Mouse (Mus musculus) heart, postnatal 0 days (tissue): ENCODE data around the gene Lin7a. TPM values are rescaled to one million over a fixed set of nuclear protein-coding genes. Genes with fewer than 3 reads are reported as not detected.

ENCODE experiments used
- ATAC-seq: fragments of 200-750 bp; cut with Nextera tagmentation; 2 replicates; pipeline ENCODE4 v1.8.0; 2017; ENCODE audit warnings: low read depth, moderate number of reproducible peaks, moderate library complexity; ENCODE audit not compliant: insufficient read depth
- DNase-seq: peaks from one replicate; pipeline ENCODE4 v3.0.0-alpha.2; 2016; ENCODE audit warnings: low spot score
- H3K27ac ChIP-seq: fragments of 300-500 bp; sonication (generic); 2 replicates; pipeline ENCODE4 v1.5.1; 2014; ENCODE audit warnings: low read depth, mild to moderate bottlenecking
- H3K27me3 ChIP-seq: fragments of 300-500 bp; sonication (generic); 2 replicates; pipeline ENCODE4 v1.6.1; 2014; ENCODE audit warnings: low read length, mixed read lengths; ENCODE audit not compliant: control insufficient read depth, insufficient read depth
- H3K36me3 ChIP-seq: fragments of 300-500 bp; sonication (generic); replicated peaks from 2 replicates; pipeline ENCODE4 v1.6.1; 2014; ENCODE audit warnings: low read length, mixed read lengths; ENCODE audit not compliant: control insufficient read depth, insufficient read depth
- H3K4me1 ChIP-seq: fragments of 300-500 bp; sonication (generic); 2 replicates; pipeline ENCODE4 v1.6.1; 2014; ENCODE audit warnings: antibody characterized with exemption; ENCODE audit not compliant: control insufficient read depth, insufficient read depth
- H3K4me2 ChIP-seq: fragments of 300-500 bp; sonication (generic); 2 replicates; pipeline ENCODE4 v1.6.1; 2014; ENCODE audit warnings: low read depth, mild to moderate bottlenecking, low read length, moderate library complexity
- H3K4me3 ChIP-seq: fragments of 300-500 bp; sonication (generic); 2 replicates; pipeline ENCODE4 v1.5.1; 2014; ENCODE audit warnings: low read depth, low read length
- H3K9ac ChIP-seq: fragments of 300-500 bp; sonication (generic); replicated peaks from 2 replicates; pipeline ENCODE4 v1.6.1; 2014; ENCODE audit warnings: low read depth, low read length, mixed read lengths
- H3K9me3 ChIP-seq: fragments of 300-500 bp; sonication (generic); replicated peaks from 2 replicates; pipeline ENCODE4 v1.6.1; 2016; ENCODE audit warnings: low read length; ENCODE audit not compliant: control insufficient read depth
- CTCF ChIP-seq: IDR thresholded peaks from 2 replicates; pipeline ENCODE4 v1.5.1; 2016; ENCODE audit warnings: antibody characterized with exemption, control low read depth, low read depth
- EP300 ChIP-seq: IDR thresholded peaks from 2 replicates; pipeline ENCODE4 v1.6.1; 2016; ENCODE audit warnings: antibody characterized with exemption, low read depth
- WGBS: fragments of 180-500 bp; shearing (Covaris S2); extraction: QIAGEN DNeasy Blood & Tissue Kit; methylation state at CpG from one replicate; pipeline ENCODE4 v1.1.7; 2014; 5-methylcytosine and 5-hydroxymethylcytosine counted together
- polyA plus RNA-seq: library from polyadenylated mRNA; unstranded; fragments of >200 nt; fragmentation: Nextera tagmentation; extraction: Ambion mirVana; gene quantifications from 2 replicates; pipeline ENCODE4 v1.2.1, GENCODE M21; 2015
- total RNA-seq: library from RNA; depleted of rRNA; stranded (reverse); fragments of >200 nt; gene quantifications from 2 replicates; pipeline ENCODE4 v1.2.3, GENCODE M21; 2014; ENCODE audit warnings: low replicate concordance

The Lin7a gene
- total and polyA plus RNA-seq, 2 experiments from 2014 or later = 1.00 to 8.2 TPM

- ATAC-seq = no peak
Observed at GRCm38 (mm10) chr10:107230081-107230850, 41.2 kb upstream of the Lin7a start.

DNA sequence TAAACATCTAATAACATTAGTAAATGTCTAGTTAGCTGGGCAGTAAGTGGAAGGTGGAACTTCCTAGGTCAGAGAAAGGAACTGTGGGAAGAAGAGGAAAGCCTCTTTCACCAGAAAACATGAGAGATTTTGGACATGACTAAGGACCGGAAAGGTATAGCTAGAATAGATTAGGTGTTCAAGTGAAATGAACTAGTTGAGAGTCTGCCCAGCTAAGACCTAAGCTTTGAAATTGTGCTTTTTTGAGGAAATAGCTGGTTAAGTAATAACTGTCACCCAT lies 40.7 kb upstream of the Lin7a start:
- Histone ChIP-seq H3K4me1 (no peaks in the 10 kb centered on the region), H3K4me2 (no peak overlapping the region), H3K27ac (no peak overlapping the region), H3K36me3 (no peaks in the 10 kb centered on the region), H3K27me3 (no peaks in the 10 kb centered on the region), H3K9ac (no peak overlapping the region), H3K4me3 (no peak overlapping the region), H3K9me3 (no peaks in the 10 kb centered on the region)
- ATAC-seq = no peak
- no peak for DNase-seq
- WGBS = 88% methylated on average over 1 of the region's 1 CpGs
- TF ChIP-seq CTCF = no peak

More at GRCm38 (mm10) chr10:107230081-107230850, 41.2 kb upstream of the Lin7a start:
- Histone ChIP-seq H3K36me3 (no peaks in the 10 kb centered on the region), H3K4me1 (no peaks in the 10 kb centered on the region), H3K4me2 (no peak overlapping the region), H3K27ac (no peak overlapping the region), H3K4me3 (no peak overlapping the region), H3K9me3 (no peaks in the 10 kb centered on the region), H3K9ac (no peak overlapping the region), H3K27me3 (no peaks in the 10 kb centered on the region)
- 71% methylated on average over 8 of the region's 8 CpGs for WGBS
- TF ChIP-seq CTCF (no peak), EP300 (no peak)
- DNase-seq = no peak

DNA sequence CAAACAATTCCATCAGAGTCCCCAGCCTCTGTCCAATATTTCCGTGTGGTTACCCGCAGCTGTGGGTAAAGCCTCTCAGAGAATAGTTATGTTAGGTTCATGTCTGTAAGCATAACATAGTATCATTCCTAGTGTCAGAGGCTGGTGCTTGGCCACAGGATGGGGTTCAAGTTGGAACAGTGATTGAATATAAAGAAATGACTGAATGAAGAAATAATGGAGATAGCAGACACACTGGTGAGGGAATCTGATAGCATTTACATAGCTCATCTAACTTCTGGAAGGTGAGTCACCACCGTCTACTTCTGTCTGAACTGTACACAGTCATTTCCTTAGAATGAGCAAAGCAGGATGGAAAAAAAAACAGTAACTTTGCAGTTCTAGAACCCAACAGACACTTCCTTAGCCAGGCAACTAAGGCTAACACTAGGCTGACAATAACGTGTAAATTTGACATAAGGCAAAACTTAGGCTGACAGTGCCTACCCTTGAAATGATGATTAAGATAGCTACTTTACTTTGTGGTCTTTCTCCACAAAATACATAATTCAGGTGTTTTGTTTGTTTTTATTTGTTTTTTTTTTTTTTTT lies 40.0 kb upstream of the Lin7a start:
- Histone ChIP-seq H3K9me3 (no peaks in the 10 kb centered on the region), H3K4me2 (no peak overlapping the region), H3K27ac (no peak overlapping the region), H3K4me3 (no peak overlapping the region), H3K4me1 (no peaks in the 10 kb centered on the region), H3K36me3 (no peaks in the 10 kb centered on the region), H3K9ac (no peak overlapping the region), H3K27me3 (no peaks in the 10 kb centered on the region)
- no peak for DNase-seq
- TF ChIP-seq EP300 (no peak), CTCF (no peak)
- ATAC-seq = no peak
- WGBS = 66% methylated on average over 4 of the region's 4 CpGs

DNA sequence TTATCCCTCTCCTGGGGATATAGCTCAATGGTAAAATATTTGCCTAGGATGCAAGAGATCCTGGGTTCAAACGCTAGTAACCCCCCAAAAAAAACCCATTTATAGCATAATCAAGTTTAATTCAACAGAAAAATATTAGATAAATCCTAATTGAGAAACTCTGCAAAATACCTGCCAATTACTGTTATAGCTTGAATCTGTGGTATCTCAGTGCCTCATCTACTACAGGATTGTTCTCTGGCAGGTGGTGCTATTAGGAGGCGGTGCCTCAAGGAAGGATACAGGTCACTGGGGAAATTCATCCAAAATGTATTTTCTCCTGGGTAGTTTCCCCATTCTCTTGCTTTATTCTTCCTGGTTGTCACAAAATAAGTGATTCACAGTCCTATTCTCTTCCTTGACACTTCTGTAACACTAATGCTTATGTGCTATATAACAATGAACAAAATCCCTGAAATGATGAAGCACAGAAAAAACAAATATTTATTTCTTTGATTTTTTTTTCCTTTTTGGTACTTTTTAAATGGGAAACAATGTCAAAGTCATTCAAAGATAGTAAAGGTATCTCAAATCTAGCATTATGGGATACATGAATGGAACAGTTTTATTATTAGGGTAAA lies 38.9 kb upstream of the Lin7a start:
- Histone ChIP-seq H3K27me3 (no peaks in the 10 kb centered on the region), H3K9ac (no peak overlapping the region), H3K4me3 (no peak overlapping the region), H3K4me2 (no peak overlapping the region), H3K36me3 (no peaks in the 10 kb centered on the region), H3K9me3 (no peaks in the 10 kb centered on the region), H3K27ac (no peak overlapping the region), H3K4me1 (no peaks in the 10 kb centered on the region)
- TF ChIP-seq CTCF = no peak
- no peak for TF ChIP-seq EP300
- ATAC-seq (no peak), DNase-seq (no peak)
- 78% methylated on average over 2 of the region's 2 CpGs for WGBS

DNA sequence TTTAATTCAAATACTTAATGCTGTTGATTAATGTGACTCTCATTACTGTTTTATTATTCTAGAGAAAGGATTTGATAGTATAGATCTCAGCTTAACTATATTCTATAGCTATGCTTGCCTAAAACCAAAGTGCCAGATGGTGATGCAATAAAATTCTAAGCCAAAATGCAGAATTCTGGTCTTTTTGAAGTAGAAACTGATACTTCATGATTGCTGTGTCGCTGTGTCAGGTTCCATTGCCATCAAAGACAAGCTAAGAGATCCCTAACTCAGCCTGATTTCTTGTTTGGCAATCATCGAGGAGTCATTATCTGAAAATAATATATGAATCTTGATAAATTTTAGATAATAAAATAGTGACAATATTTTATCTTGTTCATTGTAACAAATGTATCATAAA lies 38.3 kb upstream of the Lin7a start:
- no peak overlapping the region for H3K27ac ChIP-seq
- no peak overlapping the region for H3K4me3 ChIP-seq
- no peak for TF ChIP-seq EP300
- no peak for TF ChIP-seq CTCF
- no peaks in the 10 kb centered on the region for H3K9me3 ChIP-seq
- ATAC-seq = no peak
- H3K4me1 ChIP-seq = no peaks in the 10 kb centered on the region
- no peak overlapping the region for H3K4me2 ChIP-seq
- H3K27me3 ChIP-seq = no peaks in the 10 kb centered on the region
- DNase-seq = no peak
- no peaks in the 10 kb centered on the region for H3K36me3 ChIP-seq
- 72% methylated on average over 2 of the region's 2 CpGs for WGBS
- no peak overlapping the region for H3K9ac ChIP-seq

- 83% methylated on average over 4 of the region's 4 CpGs for WGBS
- Histone ChIP-seq H3K27me3 (no peaks in the 10 kb centered on the region), H3K4me2 (no peak overlapping the region), H3K9me3 (no peaks in the 10 kb centered on the region), H3K4me1 (no peaks in the 10 kb centered on the region), H3K9ac (no peak overlapping the region), H3K36me3 (no peaks in the 10 kb centered on the region), H3K27ac (no peak overlapping the region), H3K4me3 (no peak overlapping the region)
- no peak for DNase-seq
- no peak for ATAC-seq
- TF ChIP-seq CTCF = no peak
- TF ChIP-seq EP300 = no peak
Observed at GRCm38 (mm10) chr10:107233825-107234224, 37.7 kb upstream of the Lin7a start.
